Mouse (Mus musculus) adipocyte (in vitro differentiated cells): ENCODE data around the gene Gm12216.
A peak's percentile ranks its signal among the peaks of the same experiment; 100 is the strongest.
"Not testable (repeated sequence)": the region's sequence is repeated elsewhere in the genome, so short reads cannot be mapped to it uniquely, and the experiment has no call there.

Experiments
- DNase-seq: peaks from one replicate; pipeline ENCODE4 v3.0.0-alpha.2; 2016; ENCODE audit warnings: low spot score

The Gm12216 gene

GRCm38 (mm10) chr11:53858761-53859580, at the start of gene Gm12216:
TSS of gene Gm12216 (minus strand) at chr11:53859256.
- not testable (repeated sequence) for DNase-seq

GRCm38 (mm10) chr11:53908686-53909085, 49.6 kb upstream of the Gm12216 start:
- no peak for DNase-seq

- no peak for DNase-seq
Measured at GRCm38 (mm10) chr11:53904534-53904925, 45.5 kb upstream of the Gm12216 start.

- peak; percentile 50 for DNase-seq
Measured at GRCm38 (mm10) chr11:53903781-53904533, 44.9 kb upstream of the Gm12216 start.

GRCm38 (mm10) chr11:53902741-53903140, 43.7 kb upstream of the Gm12216 start:
- DNase-seq: no peak

- DNase-seq: no peak
Measured at GRCm38 (mm10) chr11:53900991-53901390, 41.9 kb upstream of the Gm12216 start.

- no peak for DNase-seq
Measured at GRCm38 (mm10) chr11:53899981-53900380, 40.9 kb upstream of the Gm12216 start.

- DNase-seq: no peak
Measured at GRCm38 (mm10) chr11:53899004-53899403, 39.9 kb upstream of the Gm12216 start.

GRCm38 (mm10) chr11:53896935-53897334, 37.9 kb upstream of the Gm12216 start:
- DNase-seq: no peak

- no peak for DNase-seq
Measured at GRCm38 (mm10) chr11:53893451-53893850, 34.4 kb upstream of the Gm12216 start.

GRCm38 (mm10) chr11:53892716-53893416, 33.8 kb upstream of the Gm12216 start:
- DNase-seq: no peak

- peak; percentile 99 for DNase-seq
Measured at GRCm38 (mm10) chr11:53891505-53892451, 32.7 kb upstream of the Gm12216 start, which contains the start of gene Slc22a5. TSS of gene Slc22a5 (minus strand) at chr11:53891660.

GRCm38 (mm10) chr11:53890906-53891504, 31.9 kb upstream of the Gm12216 start:
- no peak for DNase-seq

GRCm38 (mm10) chr11:53890225-53890624, 31.2 kb upstream of the Gm12216 start:
- no peak for DNase-seq

- DNase-seq: no peak
Measured at GRCm38 (mm10) chr11:53889091-53889645, 30.1 kb upstream of the Gm12216 start.

GRCm38 (mm10) chr11:53888242-53888641, 29.2 kb upstream of the Gm12216 start:
- no peak for DNase-seq

- peak; percentile 47 for DNase-seq
Measured at GRCm38 (mm10) chr11:53883287-53883686, 24.2 kb upstream of the Gm12216 start.

- not testable (repeated sequence) for DNase-seq
Measured at GRCm38 (mm10) chr11:53878096-53878495, 19.0 kb upstream of the Gm12216 start.

- DNase-seq: no peak
Measured at GRCm38 (mm10) chr11:53876488-53876887, 17.4 kb upstream of the Gm12216 start.

- no peak for DNase-seq
Measured at GRCm38 (mm10) chr11:53874706-53875105, 15.7 kb upstream of the Gm12216 start.
